10 mouse cellular contexts compared by ENCODE assay signal in the genomic region with DNA sequence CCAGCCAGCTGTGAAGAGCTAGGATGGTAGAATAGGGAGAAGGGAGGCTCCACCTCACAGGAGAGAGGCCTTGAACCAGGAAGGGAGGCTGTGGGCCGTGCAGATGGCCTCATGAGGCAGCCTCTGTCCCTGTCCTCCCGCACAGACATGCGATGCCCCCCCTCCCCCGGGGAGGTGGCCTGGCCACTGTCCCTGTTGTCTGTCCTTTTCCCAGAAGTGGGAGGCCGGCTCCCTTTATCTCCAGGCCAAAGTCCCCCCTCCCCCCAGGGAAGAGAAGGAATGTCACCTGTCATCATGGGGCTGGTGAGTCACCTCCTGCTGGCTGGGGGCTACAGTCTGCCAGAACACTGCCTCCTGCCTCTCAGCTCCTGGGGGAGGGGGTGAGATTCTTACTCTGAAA.
DNase-seq lines count a peak whose midpoint lies in the region; TF ChIP-seq lines count a peak whose summit lies in the region.
"Had no signal": no experiment of that assay in that cellular context is flagged by ENCODE, and none has a peak within 500 bp of the region (broad histone marks: within the 10 kb centered on the region; RNA-seq: fewer than 3 reads in every experiment).

No protein-coding gene starts in this region.

- DNase-seq in retina, postnatal 1 day: peak; percentile 25
- DNase-seq in retina, embryonic 14.5 days (ENCODE audit: low spot score): no peak
- DNase-seq in gastrocnemius, adult 2 months: peak; percentile 87
- DNase-seq in heart, postnatal 10 days: peak; percentile 86 to 91
- peak; percentile 96 for DNase-seq in yolk sac, embryonic 10.5 days (ENCODE audit: low spot score)
- no peak for DNase-seq in left cerebral cortex, postnatal 25 days (ENCODE audit: low spot score in 2 of 2)
- no peak for DNase-seq in right cerebral cortex, postnatal 14 days
- DNase-seq: cerebellum, adult 9-11 months had no signal

- TF ChIP-seq CTCF in gastrocnemius, adult 2 months (IDR thresholded peaks at IDR 0.05): no peak

- no peak overlapping the region for H3K4me3 ChIP-seq in gastrocnemius, adult 2 months
- H3K4me3 ChIP-seq: forebrain, embryonic 12.5 days had no signal

- intact Hi-C loops in gastrocnemius, adult 2 months (cut with DNase I): loop anchor here (1.0 kb wide), 1 partner anchor 21 kb away; no protein-coding TSS in a partner anchor
- intact Hi-C loops in heart, postnatal 10 days (cut with DNase I): no loop called here
- intact Hi-C loops in left cerebral cortex, postnatal 25 days (cut with DNase I): no loop called here

- H3K27ac ChIP-seq in gastrocnemius, adult 2 months: peak overlapping the region; percentile 97
- H3K27ac ChIP-seq: forebrain, embryonic 12.5 days; kidney, postnatal 0 days had no signal

Comparison
In these comparisons a context has a peak if more than half of its experiments do, and no peak if none do; other contexts are left out.
1. DNase-seq: peak in retina, postnatal 1 day (single experiment), gastrocnemius, adult 2 months (single experiment), heart, postnatal 10 days (2 of 2) and yolk sac, embryonic 10.5 days (single experiment); none in retina, embryonic 14.5 days (single experiment), left cerebral cortex, postnatal 25 days (0 of 2) and right cerebral cortex, postnatal 14 days (single experiment).